Mouse (Mus musculus) kidney, adult 2 months (tissue): ENCODE data around the gene Gltp. TPM values are rescaled to one million over a fixed set of nuclear protein-coding genes. Genes with fewer than 3 reads are reported as not detected.

Experiments
- DNase-seq: peaks from one replicate; pipeline ENCODE4 v3.0.0; 2021
- H3K27ac ChIP-seq: fragments of 200-500 bp; 2 replicates; pipeline ENCODE4 v1.5.1; 2012; ENCODE audit warnings: low read depth, low read length, control low read depth, inconsistent platforms; ENCODE audit not compliant: insufficient read depth
- H3K27me3 ChIP-seq: fragments of 200-500 bp; replicated peaks from 2 replicates; pipeline ENCODE4 v1.6.1; 2012; ENCODE audit warnings: mild to moderate bottlenecking, moderate library complexity, low read length, inconsistent platforms; ENCODE audit not compliant: control insufficient read depth, insufficient read depth
- H3K36me3 ChIP-seq: fragments of 200-500 bp; 2 replicates; pipeline ENCODE4 v1.6.1; 2012; ENCODE audit warnings: mild to moderate bottlenecking, moderate library complexity, low read length, inconsistent platforms; ENCODE audit not compliant: control insufficient read depth, insufficient read depth
- H3K4me1 ChIP-seq: fragments of 200-500 bp; 2 replicates; pipeline ENCODE4 v1.6.1; 2011; ENCODE audit warnings: low read length; ENCODE audit not compliant: control insufficient read depth, insufficient read depth
- H3K4me3 ChIP-seq: fragments of 200-500 bp; 2 replicates; pipeline ENCODE4 v1.5.1; 2011; ENCODE audit warnings: mild to moderate bottlenecking, low read depth, low read length, control low read depth; ENCODE audit not compliant: insufficient read depth
- CTCF ChIP-seq: fragments of 200-500 bp; conservative IDR thresholded peaks from 2 replicates; pipeline ENCODE4 v1.5.1; 2011; ENCODE audit warnings: low read depth, mild to moderate bottlenecking, control low read depth, low read length, moderate library complexity, mixed read lengths; ENCODE audit not compliant: insufficient read depth, insufficient read length
- POLR2A ChIP-seq: fragments of 200-500 bp; IDR thresholded peaks from one replicate; pipeline ENCODE4 v1.6.1; 2011; ENCODE audit warnings: low read depth, low read length, control low read depth
- WGBS: fragments of 180-500 bp; shearing (Covaris S2); methylation state at CpG from one replicate; pipeline ENCODE4 v1.1.7; 2018; 5-methylcytosine and 5-hydroxymethylcytosine counted together
- polyA plus RNA-seq: library from polyadenylated mRNA; depleted of rRNA; stranded (reverse); fragments of >200 nt; gene quantifications from 2 replicates; pipeline ENCODE4 v1.2.3, GENCODE M21; 2012

Gene Gltp
- polyA plus RNA-seq, 1 experiment = 89.1 TPM

GRCm38 (mm10) chr5:114688703-114689102 lies 2.1 kb downstream of the Gltp start:
- no peaks in the 10 kb centered on the region for H3K27me3 ChIP-seq
- DNase-seq = no peak
- WGBS = 88% methylated on average over 13 of the region's 13 CpGs
- H3K4me3 ChIP-seq = no peak overlapping the region
- H3K27ac ChIP-seq = no peak overlapping the region
- no peaks in the 10 kb centered on the region for H3K36me3 ChIP-seq
- peaks cover 8% of the 10 kb centered on the region; the same call in 1 of the 2 replicates for H3K4me1 ChIP-seq
- TF ChIP-seq POLR2A (no peak), CTCF (no peak)

DNA sequence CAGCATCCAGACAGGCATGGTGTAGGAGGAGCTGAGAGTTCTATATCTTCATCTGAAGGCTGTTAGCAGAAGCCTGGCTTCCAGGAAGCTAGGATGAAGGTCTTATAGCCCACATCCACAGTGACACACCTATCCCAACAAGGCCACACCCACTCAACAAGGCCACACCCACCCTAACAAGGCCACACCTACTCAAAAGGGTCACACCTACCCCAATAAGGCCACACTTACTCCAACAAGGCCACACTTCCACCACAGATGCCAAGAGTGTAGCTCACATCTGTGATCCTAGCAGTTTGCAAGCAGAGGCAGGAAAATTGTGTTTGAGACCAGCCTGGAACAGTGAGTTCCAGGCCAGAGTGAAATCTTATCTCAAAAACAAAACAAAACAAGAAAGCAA lies 2.9 kb downstream of the Gltp start:
- Histone ChIP-seq H3K27me3 (no peaks in the 10 kb centered on the region), H3K4me1 (peaks cover 8% of the 10 kb centered on the region; the same call in 1 of the 2 replicates), H3K27ac (no peak overlapping the region), H3K36me3 (no peaks in the 10 kb centered on the region), H3K4me3 (no peak overlapping the region)
- no peak for TF ChIP-seq POLR2A
- TF ChIP-seq CTCF = no peak
- DNase-seq = no peak

DNA sequence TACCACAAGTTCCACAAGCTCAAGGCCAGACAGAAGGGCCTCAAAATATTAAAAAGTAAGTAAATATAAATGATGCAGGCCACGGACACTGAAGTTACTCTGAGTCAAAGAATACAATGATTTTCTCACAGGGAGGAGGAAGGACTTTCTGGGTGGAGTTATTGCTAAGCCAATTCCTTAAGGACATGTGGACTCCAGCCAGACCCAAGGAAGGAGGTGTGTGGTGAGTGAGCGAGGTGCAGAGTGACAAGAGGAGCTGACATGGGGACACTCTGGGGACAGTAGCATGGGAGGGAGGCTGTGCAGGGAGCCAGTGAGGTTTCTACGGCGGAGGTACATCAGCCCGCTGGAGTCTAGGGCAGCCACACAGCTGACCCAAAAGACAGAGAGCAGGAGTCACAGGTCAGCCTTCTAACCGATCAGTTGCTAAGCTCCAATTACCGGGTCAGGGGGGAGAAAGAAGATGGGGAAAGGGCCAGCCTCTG lies 4.0 kb downstream of the Gltp start:
- no peak overlapping the region for H3K27ac ChIP-seq
- H3K4me1 ChIP-seq = peaks cover 8% of the 10 kb centered on the region; the same call in 1 of the 2 replicates
- H3K36me3 ChIP-seq = no peaks in the 10 kb centered on the region
- TF ChIP-seq POLR2A (no peak), CTCF (no peak)
- no peaks in the 10 kb centered on the region for H3K27me3 ChIP-seq
- no peak for DNase-seq
- no peak overlapping the region for H3K4me3 ChIP-seq
- 61% methylated on average over 7 of the region's 7 CpGs for WGBS

- Histone ChIP-seq H3K4me1 (peaks cover 8% of the 10 kb centered on the region; the same call in 1 of the 2 replicates), H3K27me3 (no peaks in the 10 kb centered on the region), H3K4me3 (no peak overlapping the region), H3K27ac (no peak overlapping the region), H3K36me3 (no peaks in the 10 kb centered on the region)
- TF ChIP-seq CTCF = no peak
- WGBS = 93% methylated on average over 5 of the region's 5 CpGs
- no peak for DNase-seq
Observed at GRCm38 (mm10) chr5:114685986-114686385, 4.8 kb downstream of the Gltp start.

GRCm38 (mm10) chr5:114681717-114682116 lies 9.1 kb downstream of the Gltp start:
- H3K27me3 ChIP-seq = no peaks in the 10 kb centered on the region
- no peak overlapping the region; the same call in 1 of the 2 replicates for H3K27ac ChIP-seq
- no peaks in the 10 kb centered on the region for H3K4me1 ChIP-seq
- H3K4me3 ChIP-seq = no peak overlapping the region
- WGBS = 63% methylated on average over 8 of the region's 8 CpGs
- TF ChIP-seq POLR2A = no peak
- no peak for TF ChIP-seq CTCF
- no peaks in the 10 kb centered on the region for H3K36me3 ChIP-seq
- DNase-seq = no peak

DNA sequence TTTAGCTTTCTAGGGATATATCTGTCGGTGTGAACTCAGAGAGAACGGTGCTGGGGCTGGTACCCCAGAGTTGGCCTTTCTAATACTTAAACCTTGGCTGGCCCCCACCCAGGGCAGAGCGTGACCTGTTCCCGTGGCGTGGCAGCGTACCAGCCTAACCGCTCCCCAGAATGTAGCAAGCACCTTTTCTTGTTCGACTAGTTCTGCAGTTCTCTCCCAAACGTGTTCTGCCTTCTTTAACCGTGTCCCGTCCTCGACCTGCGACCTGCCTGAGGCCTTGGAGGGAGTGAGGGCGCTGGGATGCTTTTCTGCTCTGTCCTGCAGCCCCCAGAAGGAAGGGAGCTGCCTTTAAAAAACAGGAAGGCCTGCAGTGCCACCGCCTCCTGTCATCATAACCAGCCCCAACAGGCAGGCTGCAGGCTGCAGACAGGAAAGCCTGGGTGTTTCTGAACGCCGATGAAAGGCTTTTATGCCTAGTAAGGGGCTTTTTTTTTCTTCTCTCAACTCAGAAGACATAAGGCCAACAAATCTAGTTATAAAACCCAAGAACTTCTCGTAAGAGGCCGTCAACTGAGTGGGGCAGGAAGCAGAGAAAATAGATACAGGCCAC lies 10.0 kb downstream of the Gltp start:
- TF ChIP-seq POLR2A (no peak), CTCF (no peak)
- no peaks in the 10 kb centered on the region for H3K4me1 ChIP-seq
- H3K36me3 ChIP-seq = no peaks in the 10 kb centered on the region
- no peak overlapping the region for H3K4me3 ChIP-seq
- H3K27ac ChIP-seq = 0 out of 2 replicates have a peak overlapping the region, but pooled peaks have one; percentile 7
- no peaks in the 10 kb centered on the region for H3K27me3 ChIP-seq
- no peak for DNase-seq
- 53% methylated on average over 19 of the region's 19 CpGs for WGBS

DNA sequence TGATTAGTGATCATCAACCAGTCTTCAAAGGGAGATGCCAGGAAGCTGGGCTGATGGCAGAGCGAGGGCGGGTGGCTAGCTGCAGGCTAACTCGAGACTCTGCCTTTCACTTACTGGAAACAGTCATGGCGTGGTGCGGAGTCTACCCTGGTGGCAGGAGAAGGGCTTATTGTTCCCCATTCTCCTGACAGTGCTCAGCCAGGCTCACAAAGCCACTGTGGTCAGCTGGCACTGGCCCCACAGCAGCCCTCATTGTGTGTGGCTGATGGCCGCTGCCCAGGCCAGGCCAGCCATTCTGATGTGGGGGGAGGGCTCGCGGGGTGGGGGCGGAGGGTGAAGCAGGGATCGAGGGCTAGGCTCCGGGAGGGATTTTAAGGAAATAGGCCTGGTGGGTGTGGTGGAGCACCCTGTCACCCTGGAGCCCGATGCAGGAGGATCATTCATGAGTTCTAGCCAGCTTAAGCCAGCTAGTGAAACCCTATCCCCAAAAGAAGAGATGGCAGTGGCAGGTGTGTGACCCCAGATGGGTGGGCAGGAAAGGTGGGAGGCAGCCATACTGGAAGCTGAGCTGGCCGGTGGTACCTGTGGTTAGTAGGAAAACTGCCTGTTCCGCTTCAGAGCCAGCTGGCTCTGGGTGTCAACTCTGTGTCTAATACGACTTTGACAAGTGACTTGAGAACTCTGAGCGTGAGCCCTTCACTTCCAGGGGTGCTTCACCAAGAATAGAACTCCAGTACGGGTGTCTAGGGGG lies 10.8 kb downstream of the Gltp start:
- no peak for DNase-seq
- 65% methylated on average over 17 of the region's 17 CpGs for WGBS
- Histone ChIP-seq H3K36me3 (no peaks in the 10 kb centered on the region), H3K27me3 (no peaks in the 10 kb centered on the region), H3K4me3 (no peak overlapping the region), H3K27ac (0 out of 2 replicates have a peak overlapping the region, but pooled peaks have one; percentile 7), H3K4me1 (no peaks in the 10 kb centered on the region)
- no peak for TF ChIP-seq CTCF
- no peak for TF ChIP-seq POLR2A
